Mouse (Mus musculus): ENCODE measurements around the gene Hsph1.

Hsph1 gene

GRCm38 (mm10) chr5:149636075-149636920, at the start of gene Hsph1:
Gene Hsph1 (minus strand): TSS chr5:149636376.
- peak; percentile 92 to 97 for DNase-seq (ENCODE audit: low spot score in 2 of 2)

GRCm38 (mm10) chr5:149680946-149681345, 44.8 kb upstream of the Hsph1 start:
- DNase-seq (ENCODE audit: low spot score in 2 of 2): no peak

GRCm38 (mm10) chr5:149679886-149680285, 43.7 kb upstream of the Hsph1 start:
- DNase-seq (ENCODE audit: low spot score in 2 of 2): no peak

- no peak for DNase-seq (ENCODE audit: low spot score in 2 of 2)
Measured at GRCm38 (mm10) chr5:149679362-149679761, 43.2 kb upstream of the Hsph1 start.

GRCm38 (mm10) chr5:149678990-149679348, 42.8 kb upstream of the Hsph1 start:
- DNase-seq (ENCODE audit: low spot score in 2 of 2): no peak

GRCm38 (mm10) chr5:149678100-149678989, 42.2 kb upstream of the Hsph1 start, which contains the start of gene B3glct:
Gene B3glct (plus strand): TSS chr5:149678230.
- DNase-seq (ENCODE audit: low spot score in 2 of 2): peak; percentile 93 to 94

- DNase-seq (ENCODE audit: low spot score in 2 of 2): no peak
Measured at GRCm38 (mm10) chr5:149677196-149677595, 41.0 kb upstream of the Hsph1 start.

GRCm38 (mm10) chr5:149663417-149663816, 27.2 kb upstream of the Hsph1 start:
- DNase-seq (ENCODE audit: low spot score in 2 of 2): no peak

- no peak for DNase-seq (ENCODE audit: low spot score in 2 of 2)
Measured at GRCm38 (mm10) chr5:149662980-149663379, 26.8 kb upstream of the Hsph1 start.

- no peak for DNase-seq (ENCODE audit: low spot score in 2 of 2)
Measured at GRCm38 (mm10) chr5:149661428-149661827, 25.3 kb upstream of the Hsph1 start.

GRCm38 (mm10) chr5:149659414-149659780, 23.2 kb upstream of the Hsph1 start:
- no peak for DNase-seq (ENCODE audit: low spot score in 2 of 2)

- DNase-seq (ENCODE audit: low spot score in 2 of 2): no peak
Measured at GRCm38 (mm10) chr5:149658741-149659413, 22.7 kb upstream of the Hsph1 start.

GRCm38 (mm10) chr5:149658022-149658421, 21.8 kb upstream of the Hsph1 start:
- DNase-seq (ENCODE audit: low spot score in 2 of 2): no peak

- no peak for DNase-seq (ENCODE audit: low spot score in 2 of 2)
Measured at GRCm38 (mm10) chr5:149655636-149656035, 19.5 kb upstream of the Hsph1 start.

GRCm38 (mm10) chr5:149650179-149650553, 14.0 kb upstream of the Hsph1 start:
- DNase-seq (ENCODE audit: low spot score in 2 of 2): no peak

GRCm38 (mm10) chr5:149649499-149650178, 13.5 kb upstream of the Hsph1 start:
- no peak for DNase-seq (ENCODE audit: low spot score in 2 of 2)

- DNase-seq (ENCODE audit: low spot score in 2 of 2): peak in 1 of 2 experiments; percentile 27
Measured at GRCm38 (mm10) chr5:149648895-149649406, 12.8 kb upstream of the Hsph1 start.

- peak in 1 of 2 experiments; percentile 29 for DNase-seq (ENCODE audit: low spot score in 2 of 2)
Measured at GRCm38 (mm10) chr5:149648196-149648595, 12.0 kb upstream of the Hsph1 start.

- DNase-seq (ENCODE audit: low spot score in 2 of 2): no peak
Measured at GRCm38 (mm10) chr5:149647367-149648115, 11.4 kb upstream of the Hsph1 start.

GRCm38 (mm10) chr5:149642783-149643509, 6.8 kb upstream of the Hsph1 start:
- DNase-seq (ENCODE audit: low spot score in 2 of 2): no peak
